Mouse (Mus musculus) neural tube, embryonic 11.5 days (tissue): ENCODE measurements at regions not wholly inside any gene's neighbourhood (a gene's known extent, or its start where the extent isn't known, plus 50 kb on each side); places are given as distances from the start of the nearest gene placed in this dataset.

Experiments
- ATAC-seq: fragments of 200-750 bp; cut with Nextera tagmentation; 2 replicates; pipeline ENCODE4 v1.8.0; 2017; ENCODE audit warnings: moderate number of reproducible peaks, mild to moderate bottlenecking, moderate TSS enrichment, moderate library complexity; ENCODE audit not compliant: insufficient read depth, low FRiP score, low TSS enrichment
- DNase-seq: peaks from one replicate; pipeline ENCODE4 v3.0.0-alpha.2; 2015; ENCODE audit warnings: low spot score
- H3K27ac ChIP-seq: fragments of 300-500 bp; sonication (generic); 2 replicates; pipeline ENCODE4 v1.5.1; 2014; ENCODE audit warnings: low read depth, mild to moderate bottlenecking, low read length
- H3K27me3 ChIP-seq: fragments of 300-500 bp; sonication (generic); 2 replicates; pipeline ENCODE4 v1.6.1; 2014; ENCODE audit warnings: mild to moderate bottlenecking, low read length, mixed read lengths; ENCODE audit not compliant: control insufficient read depth, insufficient read depth
- H3K36me3 ChIP-seq: fragments of 300-500 bp; sonication (generic); 2 replicates; pipeline ENCODE4 v1.6.1; 2014; ENCODE audit warnings: mild to moderate bottlenecking, low read length, moderate library complexity, mixed read lengths; ENCODE audit not compliant: control insufficient read depth, insufficient read depth
- H3K4me1 ChIP-seq: fragments of 300-500 bp; sonication (generic); 2 replicates; pipeline ENCODE4 v1.6.1; 2014; ENCODE audit warnings: low read length, mixed read lengths; ENCODE audit not compliant: control insufficient read depth, insufficient read depth
- H3K4me2 ChIP-seq: fragments of 300-500 bp; sonication (generic); 2 replicates; pipeline ENCODE4 v1.6.1; 2014; ENCODE audit warnings: low read depth, mild to moderate bottlenecking, moderate library complexity
- H3K4me3 ChIP-seq: fragments of 300-500 bp; sonication (generic); 2 replicates; pipeline ENCODE4 v1.5.1; 2014; ENCODE audit warnings: low read depth, low read length
- H3K9ac ChIP-seq: fragments of 300-500 bp; sonication (generic); 2 replicates; pipeline ENCODE4 v1.6.1; 2014; ENCODE audit warnings: mild to moderate bottlenecking, low read length
- H3K9me3 ChIP-seq: fragments of 300-500 bp; sonication (generic); 2 replicates; pipeline ENCODE4 v1.6.1; 2016; ENCODE audit warnings: low read length; ENCODE audit not compliant: control insufficient read depth
- WGBS: fragments of 180-500 bp; shearing (Covaris S2); extraction: QIAGEN DNeasy Blood & Tissue Kit; methylation state at CpG from one replicate; pipeline ENCODE4 v1.1.7; 2014; 5-methylcytosine and 5-hydroxymethylcytosine counted together

- H3K4me2 ChIP-seq: no peak overlapping the region
- DNase-seq (no peak), ATAC-seq (no peak)
- no peaks in the 10 kb centered on the region for H3K36me3 ChIP-seq
- no peak overlapping the region for H3K9ac ChIP-seq
- no peak overlapping the region for H3K27ac ChIP-seq
- no peaks in the 10 kb centered on the region for H3K4me1 ChIP-seq
- H3K9me3 ChIP-seq: no peaks in the 10 kb centered on the region
- no peaks in the 10 kb centered on the region for H3K27me3 ChIP-seq
- no peak overlapping the region for H3K4me3 ChIP-seq
- WGBS: 85% methylated on average over 2 of the region's 2 CpGs
Observed at GRCm38 (mm10) chr12:97218445-97218844, 1040.8 kb downstream of the Galc start.

GRCm38 (mm10) chr12:97217608-97218007 lies 1041.7 kb downstream of the Galc start:
- H3K36me3 ChIP-seq: no peaks in the 10 kb centered on the region
- no peaks in the 10 kb centered on the region for H3K4me1 ChIP-seq
- 87% methylated on average over 7 of the region's 7 CpGs for WGBS
- ATAC-seq (no peak), DNase-seq (no peak)
- H3K4me2 ChIP-seq: no peak overlapping the region
- no peaks in the 10 kb centered on the region for H3K27me3 ChIP-seq
- no peaks in the 10 kb centered on the region for H3K9me3 ChIP-seq
- H3K9ac ChIP-seq: no peak overlapping the region
- no peak overlapping the region for H3K4me3 ChIP-seq
- H3K27ac ChIP-seq: no peak overlapping the region

- no peak for DNase-seq
- no peaks in the 10 kb centered on the region for H3K27me3 ChIP-seq
- H3K36me3 ChIP-seq: no peaks in the 10 kb centered on the region
- no peaks in the 10 kb centered on the region for H3K9me3 ChIP-seq
- no peak for ATAC-seq
- H3K27ac ChIP-seq: no peak overlapping the region
- no peak overlapping the region for H3K4me2 ChIP-seq
- H3K9ac ChIP-seq: no peak overlapping the region
- no peak overlapping the region for H3K4me3 ChIP-seq
- WGBS: 73% methylated on average over 3 of the region's 3 CpGs
- H3K4me1 ChIP-seq: no peaks in the 10 kb centered on the region
Observed at GRCm38 (mm10) chr12:97203636-97204389, 1055.4 kb downstream of the Galc start.

- Histone ChIP-seq H3K4me1 (no peaks in the 10 kb centered on the region), H3K4me3 (no peak overlapping the region), H3K9ac (no peak overlapping the region), H3K4me2 (no peak overlapping the region), H3K36me3 (no peaks in the 10 kb centered on the region), H3K27me3 (no peaks in the 10 kb centered on the region), H3K27ac (no peak overlapping the region), H3K9me3 (no peaks in the 10 kb centered on the region)
- ATAC-seq (no peak), DNase-seq (no peak)
Observed at GRCm38 (mm10) chr12:97161853-97162252, 1097.4 kb downstream of the Galc start.

GRCm38 (mm10) chr12:97161429-97161828 lies 1097.8 kb downstream of the Galc start:
- WGBS: 65% methylated on average over 9 of the region's 9 CpGs
- H3K9me3 ChIP-seq: no peaks in the 10 kb centered on the region
- DNase-seq (no peak), ATAC-seq (no peak)
- H3K9ac ChIP-seq: no peak overlapping the region
- no peaks in the 10 kb centered on the region for H3K27me3 ChIP-seq
- no peaks in the 10 kb centered on the region for H3K36me3 ChIP-seq
- H3K4me2 ChIP-seq: no peak overlapping the region
- no peak overlapping the region for H3K4me3 ChIP-seq
- no peaks in the 10 kb centered on the region for H3K4me1 ChIP-seq
- H3K27ac ChIP-seq: no peak overlapping the region

- Histone ChIP-seq H3K4me3 (no peak overlapping the region), H3K9ac (no peak overlapping the region), H3K36me3 (no peaks in the 10 kb centered on the region), H3K9me3 (no peaks in the 10 kb centered on the region), H3K27me3 (no peaks in the 10 kb centered on the region), H3K4me2 (no peak overlapping the region), H3K4me1 (no peaks in the 10 kb centered on the region), H3K27ac (no peak overlapping the region)
- ATAC-seq (no peak), DNase-seq (no peak)
- 70% methylated on average over 4 of the region's 4 CpGs for WGBS
Observed at GRCm38 (mm10) chr12:97158332-97158731, 1100.9 kb downstream of the Galc start.

- ATAC-seq (no peak), DNase-seq (no peak)
- Histone ChIP-seq H3K27ac (no peak overlapping the region), H3K9me3 (no peaks in the 10 kb centered on the region), H3K4me2 (no peak overlapping the region), H3K27me3 (no peaks in the 10 kb centered on the region), H3K4me1 (no peaks in the 10 kb centered on the region), H3K4me3 (no peak overlapping the region), H3K36me3 (no peaks in the 10 kb centered on the region), H3K9ac (no peak overlapping the region)
Observed at GRCm38 (mm10) chr12:97157748-97158147, 1101.5 kb downstream of the Galc start.

- no peaks in the 10 kb centered on the region for H3K36me3 ChIP-seq
- no peak for ATAC-seq
- no peaks in the 10 kb centered on the region for H3K27me3 ChIP-seq
- no peak for DNase-seq
- WGBS: 51% methylated on average over 3 of the region's 3 CpGs
- H3K4me2 ChIP-seq: no peak overlapping the region
- H3K9me3 ChIP-seq: no peaks in the 10 kb centered on the region
- no peak overlapping the region for H3K4me3 ChIP-seq
- no peak overlapping the region for H3K9ac ChIP-seq
- no peak overlapping the region for H3K27ac ChIP-seq
- no peaks in the 10 kb centered on the region for H3K4me1 ChIP-seq
Observed at GRCm38 (mm10) chr12:97156499-97157110, 1102.7 kb downstream of the Galc start.

GRCm38 (mm10) chr12:97142720-97143119 lies 1116.5 kb downstream of the Galc start:
- Histone ChIP-seq H3K4me3 (no peak overlapping the region), H3K27ac (no peak overlapping the region), H3K27me3 (no peaks in the 10 kb centered on the region), H3K9me3 (no peaks in the 10 kb centered on the region), H3K36me3 (no peaks in the 10 kb centered on the region), H3K4me1 (no peaks in the 10 kb centered on the region), H3K9ac (no peak overlapping the region), H3K4me2 (no peak overlapping the region)
- no peak for ATAC-seq
- no peak for DNase-seq
- WGBS: 68% methylated on average over 3 of the region's 3 CpGs
